Mouse (Mus musculus) left cerebral cortex, adult 2 months (tissue): Measurements from ENCODE around the gene Fgfr2. TPM values are rescaled to one million over a fixed set of nuclear protein-coding genes. Genes with fewer than 3 reads are reported as not detected.

ENCODE experiments used
- DNase-seq, 2 experiments: peaks; one replicate each; pipeline ENCODE4 v3.0.0; 2021 to 2022; ENCODE audit warnings: low spot score in 2 of 2, mixed read lengths in 1 of 2; ENCODE audit errors: extremely low spot score in 1 of 2
- H3K27ac ChIP-seq: fragments of 200-600 bp; 2 replicates; pipeline ENCODE4 v1.8.1; 2022
- H3K4me3 ChIP-seq: fragments of 200-600 bp; 2 replicates; pipeline ENCODE4 v1.8.1; 2022
- CTCF ChIP-seq: fragments of 200-600 bp; IDR thresholded peaks from 2 replicates; pipeline ENCODE4 v1.8.1; 2022; ENCODE audit warnings: antibody characterized with exemption, mild to moderate bottlenecking, moderate library complexity
- intact Hi-C: fragments of 180-260 bp; cut with DNase I; formaldehyde crosslinking; loops from one replicate; pipeline ENCODE4 v1.15.1; 2025
- total RNA-seq, 2 experiments: library from RNA; stranded (reverse); gene quantifications; 2 replicates each; pipeline ENCODE4 v1.2.3; 2021

The Fgfr2 gene
- total RNA-seq, 2 experiments from 2014 or later: 47.3 to 47.4 TPM

- Histone ChIP-seq H3K27ac (no peak overlapping the region; the same call in 1 of the 2 replicates), H3K4me3 (no peak overlapping the region)
- TF ChIP-seq CTCF: no peak
- intact Hi-C loops: no loop called here
- no peak for DNase-seq
Measured at GRCm38 (mm10) chr7:132237191-132237590, 886.0 kb downstream of the Fgfr2 start.

DNA sequence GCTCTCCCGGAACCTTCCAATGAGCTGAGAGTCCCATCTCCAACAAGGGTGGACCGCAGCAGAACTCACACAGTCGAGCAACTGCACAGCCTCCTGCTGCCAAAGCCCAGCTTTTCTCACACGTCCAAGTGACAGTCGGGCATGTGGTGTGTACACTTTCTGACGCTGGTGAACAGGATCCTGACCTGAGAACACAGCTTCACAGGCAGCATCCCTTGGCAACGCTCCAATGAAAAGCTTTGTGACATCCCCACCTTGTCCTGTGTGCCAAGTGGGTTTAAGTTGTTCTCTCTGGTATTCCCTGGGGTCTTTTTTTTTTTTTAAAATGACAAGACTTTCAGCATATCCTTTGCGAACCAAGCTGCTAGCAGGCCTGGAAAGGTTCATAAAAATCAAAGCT lies 886.4 kb downstream of the Fgfr2 start:
- intact Hi-C loops: no loop called here
- TF ChIP-seq CTCF: no peak
- Histone ChIP-seq H3K27ac (no peak overlapping the region), H3K4me3 (no peak overlapping the region)
- DNase-seq: no peak

DNA sequence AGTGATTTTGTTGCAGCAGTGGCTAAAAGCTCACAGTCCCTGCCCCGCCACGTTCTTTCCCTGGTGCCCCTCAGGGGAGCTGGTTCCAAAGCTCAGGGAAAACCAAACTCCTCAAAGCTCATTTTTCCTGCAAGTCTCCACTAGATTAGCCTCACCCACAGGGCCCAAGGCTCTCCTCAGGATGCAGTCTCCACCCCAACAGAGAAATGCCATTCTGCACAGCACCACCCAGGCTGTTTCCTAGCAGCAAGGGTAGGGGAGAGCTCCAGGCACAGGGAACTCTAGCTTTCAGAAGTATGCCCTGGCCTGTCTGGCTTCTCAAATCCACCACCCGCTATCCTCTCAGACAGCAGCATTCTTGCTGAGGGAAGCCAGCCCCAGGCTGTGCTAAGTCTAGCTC lies 888.9 kb downstream of the Fgfr2 start:
- peak overlapping the region; percentile 44; the same call in 1 of the 2 replicates for H3K27ac ChIP-seq
- no peak overlapping the region for H3K4me3 ChIP-seq
- intact Hi-C loops: no loop called here
- DNase-seq: no peak
- no peak for TF ChIP-seq CTCF

DNA sequence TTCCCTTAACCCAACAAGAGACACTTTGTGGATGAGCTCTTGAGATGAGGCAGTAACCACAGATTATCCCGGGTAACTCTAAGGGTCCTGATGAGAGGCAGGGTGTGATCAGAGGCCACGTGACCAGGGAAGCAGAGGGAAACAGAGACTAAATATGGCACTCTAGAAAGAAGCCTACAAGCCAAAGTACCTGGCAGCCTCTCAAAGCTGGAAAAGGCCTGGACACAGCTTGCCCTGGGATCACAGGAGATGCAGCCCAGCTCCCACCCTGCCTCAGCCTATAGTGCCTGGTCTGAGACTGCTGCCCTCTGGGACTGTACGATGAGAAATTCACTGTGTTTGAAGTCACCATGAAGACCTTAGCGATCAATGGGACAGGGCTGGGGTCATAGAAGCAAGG lies 889.4 kb downstream of the Fgfr2 start:
- intact Hi-C loops: no loop called here
- TF ChIP-seq CTCF: no peak
- DNase-seq: no peak
- no peak overlapping the region for H3K27ac ChIP-seq
- no peak overlapping the region for H3K4me3 ChIP-seq

- TF ChIP-seq CTCF: no peak
- intact Hi-C loops: no loop called here
- Histone ChIP-seq H3K4me3 (no peak overlapping the region), H3K27ac (no peak overlapping the region)
- no peak for DNase-seq
Measured at GRCm38 (mm10) chr7:132232937-132233336, 890.2 kb downstream of the Fgfr2 start.

DNA sequence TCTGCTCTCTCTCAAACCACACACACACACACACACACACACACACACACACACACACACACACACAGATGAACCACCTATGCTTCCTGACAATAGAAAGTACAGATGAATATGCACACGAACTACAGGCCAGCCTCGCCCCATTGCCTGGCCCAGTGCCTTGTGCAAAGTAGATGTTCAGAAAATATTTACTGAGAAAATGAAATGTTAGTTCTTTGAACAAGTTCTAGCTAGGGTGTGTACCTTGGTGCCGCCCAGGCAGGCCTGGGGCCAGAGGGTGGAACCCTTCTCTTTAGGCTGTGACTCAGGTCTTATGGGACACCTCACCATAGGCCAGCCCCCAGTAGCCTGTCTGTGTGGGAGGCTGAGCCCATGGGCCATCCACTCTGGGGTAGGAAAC lies 891.7 kb downstream of the Fgfr2 start:
- no peak for TF ChIP-seq CTCF
- intact Hi-C loops: no loop called here
- no peak for DNase-seq
- Histone ChIP-seq H3K27ac (no peak overlapping the region), H3K4me3 (no peak overlapping the region)

DNA sequence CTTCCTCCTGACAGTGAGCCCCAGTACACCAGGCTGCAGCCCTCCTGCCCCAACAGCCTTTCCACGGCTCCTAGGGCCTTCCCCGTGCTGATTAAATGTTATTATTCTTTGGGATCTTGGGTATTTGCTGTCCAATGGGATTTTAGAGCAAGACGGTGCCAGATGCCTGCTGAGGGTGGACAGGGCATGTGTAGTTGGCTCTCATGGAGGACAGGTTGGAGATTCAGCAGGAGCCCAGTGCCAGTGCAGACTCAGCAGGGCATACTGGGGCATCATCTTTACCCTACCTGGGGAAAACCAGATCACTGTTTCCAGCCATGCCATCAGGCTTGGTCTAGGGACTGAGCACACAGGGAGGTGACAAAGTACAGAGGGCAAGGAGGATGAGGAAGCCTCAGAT lies 892.2 kb downstream of the Fgfr2 start:
- TF ChIP-seq CTCF: no peak
- intact Hi-C loops: no loop called here
- Histone ChIP-seq H3K4me3 (no peak overlapping the region), H3K27ac (no peak overlapping the region)
- no peak for DNase-seq

DNA sequence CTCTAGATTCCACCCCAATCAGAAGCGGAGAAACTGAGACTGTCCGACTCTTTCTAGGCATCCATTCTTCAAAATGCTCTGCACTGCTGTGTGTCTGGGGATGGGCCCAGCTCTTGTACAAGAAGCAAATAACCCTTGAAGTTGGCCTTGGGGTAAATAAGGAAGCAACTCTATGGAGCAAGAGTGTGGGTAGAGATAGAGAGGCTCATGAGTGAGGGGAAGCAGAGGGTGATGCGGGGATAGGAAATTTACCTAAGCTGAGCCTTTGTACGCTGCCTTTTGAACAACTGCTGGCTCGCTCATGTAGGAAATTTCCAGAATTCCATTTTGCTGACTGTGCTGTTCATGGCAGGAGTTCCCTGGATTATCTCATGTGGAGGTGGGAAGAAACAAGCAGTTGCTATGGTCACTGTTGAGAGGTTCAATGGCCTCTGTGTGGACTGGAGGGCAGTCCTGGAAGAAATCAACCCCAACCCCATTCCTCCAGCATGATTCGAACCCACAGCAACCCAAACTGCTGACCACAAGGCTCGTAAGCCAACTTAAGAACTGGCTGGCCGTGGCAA lies 896.0 kb downstream of the Fgfr2 start:
- intact Hi-C loops: loop anchor here (2.0 to 5.0 kb wide), 2 partner anchors 90 to 410 kb away; partner anchors contain the start of gene Chst15
- no peak overlapping the region for H3K4me3 ChIP-seq

GRCm38 (mm10) chr7:132226379-132227074 lies 896.6 kb downstream of the Fgfr2 start:
- intact Hi-C loops: loop anchor here (1.0 to 5.0 kb wide), 4 partner anchors 90 to 411 kb away; partner anchors contain the start of gene Chst15
- no peak overlapping the region for H3K4me3 ChIP-seq
- no peak overlapping the region for H3K27ac ChIP-seq
- TF ChIP-seq CTCF: peak; percentile 96
- peak; percentile 82 to 88 for DNase-seq

More for the DNA sequence above, 896.0 kb downstream of the Fgfr2 start:
- no peak for TF ChIP-seq CTCF
- H3K27ac ChIP-seq: no peak overlapping the region
- no peak for DNase-seq

- no peak overlapping the region for H3K4me3 ChIP-seq
- DNase-seq: no peak
- intact Hi-C loops: no loop called here
- no peak for TF ChIP-seq CTCF
- H3K27ac ChIP-seq: no peak overlapping the region
Measured at GRCm38 (mm10) chr7:132223452-132224141, 899.6 kb downstream of the Fgfr2 start.

GRCm38 (mm10) chr7:132214031-132214430 lies 909.1 kb downstream of the Fgfr2 start:
- Histone ChIP-seq H3K27ac (no peak overlapping the region), H3K4me3 (no peak overlapping the region)
- DNase-seq: no peak
- no peak for TF ChIP-seq CTCF
- intact Hi-C loops: loop anchor here (10.0 kb wide), 1 partner anchor 669 kb away; the partner anchor contains the start of genes Hmx2 and Hmx3

DNA sequence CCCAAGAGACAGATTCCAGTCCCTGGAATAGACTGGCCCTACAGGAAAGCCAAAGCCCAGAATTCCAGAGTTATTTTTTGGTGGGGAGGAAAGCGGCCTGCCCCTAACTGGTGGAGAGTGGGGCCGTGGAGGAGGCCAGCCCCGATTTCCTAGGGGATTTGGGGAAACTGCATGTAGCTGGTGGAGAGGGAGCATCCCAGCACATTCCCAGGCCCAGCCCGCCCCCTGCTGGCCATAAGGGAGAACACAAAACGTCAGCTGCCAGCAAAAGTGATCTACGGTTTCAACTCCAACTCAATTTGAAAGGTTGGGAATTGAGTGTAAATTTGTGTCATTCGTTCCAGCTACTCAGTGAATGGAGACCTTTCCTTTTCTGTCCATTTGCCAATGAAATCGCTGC lies 909.7 kb downstream of the Fgfr2 start:
- DNase-seq: peak; percentile 77 to 83
- peak; percentile 86 for TF ChIP-seq CTCF
- intact Hi-C loops: loop anchor here (1.0 to 10.0 kb wide), 4 partner anchors 239 to 669 kb away; partner anchors contain the start of genes Gpr26, Hmx2 and Hmx3
- Histone ChIP-seq H3K27ac (no peak overlapping the region), H3K4me3 (no peak overlapping the region)
